Mouse (Mus musculus): ENCODE data around the gene St6galnac4. TPM values are rescaled to one million over a fixed set of nuclear protein-coding genes. Genes with fewer than 3 reads are reported as not detected.
A peak's percentile ranks its signal among the peaks of the same experiment; 100 is the strongest.

St6galnac4 gene
- polyA plus RNA-seq, 1 experiment from 2014 or later, result 18.9 TPM

DNA sequence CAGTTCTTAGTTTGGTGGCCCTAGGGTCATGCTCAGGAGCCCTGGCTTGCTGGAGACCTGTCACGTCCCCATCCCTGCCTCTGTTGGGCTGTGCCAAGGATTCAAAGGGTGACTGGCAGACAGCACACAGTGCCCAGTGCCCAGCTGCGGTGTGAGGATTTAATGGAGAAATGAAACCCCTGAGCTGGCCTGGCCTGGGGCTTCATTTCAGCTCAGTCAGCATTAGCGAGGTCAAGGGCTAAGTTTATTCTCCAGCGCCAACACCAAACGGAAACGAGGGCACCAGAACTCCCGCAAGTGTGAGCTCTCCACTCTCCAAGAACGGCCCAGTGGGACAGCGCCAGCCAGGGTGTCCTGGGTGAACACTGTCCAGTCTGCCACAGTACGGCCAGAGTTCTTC, 3.3 kb downstream of the St6galnac4 start:
- peaks cover 40% of the 10 kb centered on the region for H3K4me1 ChIP-seq
- no peak for ATAC-seq
- no peak overlapping the region for H3K9ac ChIP-seq
- peaks cover 29% of the 10 kb centered on the region for H3K36me3 ChIP-seq
- H3K9me3 ChIP-seq (replicated peaks), result no peaks in the 10 kb centered on the region
- H3K27me3 ChIP-seq (replicated peaks), result no peaks in the 10 kb centered on the region
- 0 out of 2 replicates have a peak overlapping the region, but pooled peaks have one; percentile 7 for H3K27ac ChIP-seq
- 82% methylated on average over 10 of the region's 10 CpGs for WGBS (ENCODE audit: insufficient replicate concordance)
- H3K4me2 ChIP-seq, result no peak overlapping the region
- no peak overlapping the region for H3K4me3 ChIP-seq

DNA sequence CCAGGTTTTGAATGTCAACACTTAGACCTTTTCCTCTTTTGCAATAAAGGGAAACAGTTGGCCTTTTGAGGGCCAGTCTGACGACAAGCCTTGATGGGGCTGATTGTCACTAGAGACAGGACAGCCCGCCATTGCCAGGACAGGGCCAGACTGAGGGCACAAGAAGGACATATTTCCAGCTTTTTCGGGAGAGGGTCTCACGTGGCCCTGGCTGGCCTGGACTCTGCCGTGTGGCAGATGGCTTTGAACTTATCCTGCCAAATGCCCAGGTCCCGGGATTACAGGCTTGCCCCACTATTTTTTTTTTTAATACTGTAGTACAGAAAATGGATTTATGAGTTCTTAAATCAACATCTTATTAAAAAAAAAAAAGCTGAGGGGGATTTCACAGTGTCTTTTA, 4.4 kb downstream of the St6galnac4 start:
- Histone ChIP-seq H3K4me2 (no peak overlapping the region), H3K9ac (no peak overlapping the region), H3K4me3 (no peak overlapping the region), H3K9me3 (replicated peaks) (no peaks in the 10 kb centered on the region), H3K27me3 (replicated peaks) (no peaks in the 10 kb centered on the region), H3K36me3 (peaks cover 34% of the 10 kb centered on the region), H3K4me1 (peaks cover 38% of the 10 kb centered on the region), H3K27ac (no peak overlapping the region)
- WGBS (ENCODE audit: insufficient replicate concordance), result 76% methylated on average over 6 of the region's 6 CpGs
- no peak for ATAC-seq

DNA sequence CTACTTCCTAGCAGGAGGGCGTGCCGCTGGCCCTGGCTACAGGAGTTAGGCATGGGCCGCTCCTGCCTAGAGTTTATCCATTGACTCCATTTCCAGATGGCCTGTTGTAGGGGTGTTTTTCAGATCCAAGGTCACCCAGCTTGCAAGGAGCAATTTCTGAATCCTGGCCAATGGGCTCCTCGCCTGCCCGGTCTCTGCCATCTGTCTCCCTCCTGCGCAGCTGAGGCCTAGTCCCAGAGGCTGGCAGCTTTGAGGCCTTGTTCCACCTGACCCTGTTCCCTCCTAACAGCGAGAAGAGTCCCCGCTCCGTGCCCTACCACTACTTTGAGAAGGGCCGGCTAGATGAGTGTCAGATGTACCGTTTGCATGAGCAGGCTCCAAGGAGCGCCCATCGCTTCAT, 9.8 kb downstream of the St6galnac4 start:
- Histone ChIP-seq H3K27me3 (replicated peaks) (no peaks in the 10 kb centered on the region), H3K9ac (no peak overlapping the region), H3K27ac (no peak overlapping the region), H3K36me3 (peaks cover 46% of the 10 kb centered on the region), H3K4me3 (no peak overlapping the region), H3K4me1 (peaks cover 13% of the 10 kb centered on the region), H3K9me3 (replicated peaks) (no peaks in the 10 kb centered on the region), H3K4me2 (no peak overlapping the region)
- no peak for ATAC-seq
- 89% methylated on average over 13 of the region's 13 CpGs for WGBS (ENCODE audit: insufficient replicate concordance)

DNA sequence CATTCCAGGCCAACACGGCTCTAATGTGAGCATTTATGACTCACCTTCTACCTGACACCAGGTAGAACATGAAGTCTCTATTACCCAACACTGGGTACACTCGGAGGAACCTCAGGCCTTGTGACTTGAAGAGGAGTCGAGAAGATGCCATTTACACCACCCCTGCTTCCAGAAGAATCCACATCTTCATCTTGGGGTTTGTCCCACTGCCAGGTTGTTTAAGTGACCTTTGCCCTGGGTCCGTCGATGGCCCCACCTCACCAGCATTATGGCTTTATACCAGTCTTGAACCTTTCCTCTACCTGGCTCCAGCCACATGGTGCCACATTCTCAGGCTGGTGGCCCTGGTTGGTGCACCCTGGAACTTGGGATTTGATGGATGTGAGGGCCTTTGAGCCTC, 10.4 kb downstream of the St6galnac4 start:
- 77% methylated on average over 5 of the region's 5 CpGs for WGBS (ENCODE audit: insufficient replicate concordance)

DNA sequence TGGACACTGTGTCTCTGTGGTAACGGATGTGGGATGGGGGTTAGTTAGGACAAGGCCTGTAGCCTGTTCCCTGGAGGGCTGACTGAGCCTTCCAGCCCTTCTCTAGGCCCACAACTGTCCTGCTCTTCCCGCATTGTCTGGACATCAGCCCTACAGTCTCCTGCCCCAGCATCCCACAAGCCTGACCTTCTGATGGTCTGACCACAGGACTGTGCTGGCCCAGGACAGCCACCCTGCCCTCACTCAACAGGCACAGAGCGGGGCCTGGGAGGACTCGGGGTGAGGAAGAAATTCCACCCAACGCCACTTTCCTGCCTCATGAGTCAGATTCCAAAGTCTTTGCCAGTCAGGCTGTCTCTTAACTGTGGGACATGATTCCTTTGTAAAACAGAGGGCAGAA, 10.8 kb downstream of the St6galnac4 start:
- Histone ChIP-seq H3K36me3 (peaks cover 44% of the 10 kb centered on the region), H3K4me1 (peaks cover 22% of the 10 kb centered on the region), H3K4me2 (no peak overlapping the region), H3K9me3 (replicated peaks) (no peaks in the 10 kb centered on the region), H3K4me3 (no peak overlapping the region), H3K27ac (no peak overlapping the region), H3K27me3 (replicated peaks) (no peaks in the 10 kb centered on the region), H3K9ac (no peak overlapping the region)
- 83% methylated on average over 5 of the region's 5 CpGs for WGBS (ENCODE audit: insufficient replicate concordance)
- ATAC-seq, result no peak

More for the DNA sequence above, 10.4 kb downstream of the St6galnac4 start:
- H3K27me3 ChIP-seq (replicated peaks), result no peaks in the 10 kb centered on the region
- peaks cover 46% of the 10 kb centered on the region for H3K36me3 ChIP-seq
- H3K4me2 ChIP-seq, result no peak overlapping the region
- H3K9ac ChIP-seq, result no peak overlapping the region
- no peak overlapping the region for H3K27ac ChIP-seq
- ATAC-seq, result no peak
- no peak overlapping the region for H3K4me3 ChIP-seq
- no peaks in the 10 kb centered on the region for H3K9me3 ChIP-seq (replicated peaks)
- H3K4me1 ChIP-seq, result peaks cover 18% of the 10 kb centered on the region

DNA sequence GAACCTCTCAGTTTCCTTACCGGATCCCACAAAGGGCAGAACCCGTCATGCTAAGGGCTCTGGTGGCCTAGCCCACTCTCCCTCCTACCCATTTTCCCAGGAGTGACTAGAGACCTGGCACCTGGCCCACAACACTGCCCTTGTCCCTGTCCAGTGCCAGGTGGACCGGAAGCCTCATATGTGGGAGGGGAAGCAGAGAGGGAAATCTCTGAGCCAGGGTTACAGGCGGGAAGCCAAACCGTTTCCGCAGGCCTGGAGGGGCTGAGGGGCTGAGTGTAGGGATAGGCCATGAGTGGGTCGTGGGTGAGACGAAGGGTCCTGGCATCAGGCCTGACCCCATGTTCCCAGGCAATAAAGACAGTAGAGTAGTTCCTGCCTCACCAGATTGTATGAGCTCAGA, 11.6 kb downstream of the St6galnac4 start:
- peaks cover 39% of the 10 kb centered on the region for H3K36me3 ChIP-seq
- H3K4me2 ChIP-seq, result no peak overlapping the region
- WGBS (ENCODE audit: insufficient replicate concordance), result 76% methylated on average over 8 of the region's 8 CpGs

DNA sequence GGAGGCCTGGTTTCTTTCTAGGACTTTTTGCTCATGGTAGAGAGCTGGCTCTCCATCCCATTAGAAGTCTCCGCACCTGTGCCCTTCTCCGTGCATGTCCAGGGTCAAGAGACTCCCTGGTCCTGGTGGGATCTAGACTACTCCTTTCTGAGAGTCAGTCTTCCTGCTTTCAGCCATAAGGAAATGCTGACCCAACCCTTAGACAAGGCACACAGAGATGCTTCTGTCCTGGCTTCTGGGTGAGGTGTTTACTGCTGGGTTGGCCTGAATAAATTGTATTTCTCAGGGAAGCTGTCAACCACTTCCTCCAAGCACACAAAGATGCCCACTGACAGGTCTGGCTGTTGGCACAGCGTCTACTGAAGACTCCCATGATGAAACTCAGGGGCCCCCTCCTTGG, 12.5 kb downstream of the St6galnac4 start, which contains the start of gene St6galnac6:
TSS of gene St6galnac6 (plus strand) at position 301 of the 400 bp plus-strand sequence.
- H3K27ac ChIP-seq, result no peak within 1 kb of the TSS
- WGBS (ENCODE audit: insufficient replicate concordance), result 78% methylated on average over 3 of the region's 3 CpGs

More for the DNA sequence above, 11.6 kb downstream of the St6galnac4 start:
- Histone ChIP-seq H3K27ac (no peak overlapping the region), H3K9ac (0 out of 2 replicates have a peak overlapping the region, but pooled peaks have one; percentile 17), H3K4me1 (peaks cover 22% of the 10 kb centered on the region), H3K4me3 (no peak overlapping the region), H3K9me3 (replicated peaks) (no peaks in the 10 kb centered on the region), H3K27me3 (replicated peaks) (no peaks in the 10 kb centered on the region)
- ATAC-seq, result no peak

DNA sequence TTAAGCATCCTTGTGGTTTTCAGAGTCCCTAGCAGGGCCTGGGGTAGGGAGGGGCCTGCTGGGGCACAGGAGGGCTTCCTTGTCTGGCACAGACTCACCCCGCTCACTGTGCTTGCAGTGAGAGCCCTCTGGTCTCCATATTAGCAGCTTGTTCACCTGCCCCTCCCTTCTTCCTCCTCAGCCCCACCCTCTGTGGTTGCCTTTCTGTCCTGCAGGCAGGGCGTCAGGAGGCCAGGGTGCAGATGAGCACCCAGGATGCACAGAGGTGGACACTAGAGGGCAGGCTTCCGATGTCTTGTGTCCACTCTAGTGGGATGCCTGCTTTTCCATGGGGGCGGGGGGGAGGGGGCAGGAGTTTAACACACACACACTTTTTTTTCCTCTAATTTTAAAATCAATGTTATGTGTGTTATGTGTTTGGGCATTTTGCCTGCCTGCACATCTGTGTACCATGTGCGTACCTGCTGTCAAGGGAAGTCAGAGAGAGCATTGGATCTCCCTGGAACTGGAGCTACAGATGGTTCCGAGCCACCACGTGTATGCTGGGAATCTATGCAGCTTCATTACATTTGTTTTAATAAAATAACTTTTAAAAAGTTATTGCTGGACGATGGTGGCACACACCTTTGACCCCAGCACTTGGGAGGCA, 14.6 kb downstream of the St6galnac4 start:
- no peak overlapping the region for H3K4me3 ChIP-seq
- peak overlapping the region; percentile 66 for H3K4me2 ChIP-seq
- H3K4me1 ChIP-seq, result peaks cover 43% of the 10 kb centered on the region
- H3K9ac ChIP-seq, result peak overlapping the region; percentile 46; the same call in 1 of the 2 replicates
- H3K27me3 ChIP-seq (replicated peaks), result no peaks in the 10 kb centered on the region
- peaks cover 20% of the 10 kb centered on the region for H3K36me3 ChIP-seq
- no peaks in the 10 kb centered on the region for H3K9me3 ChIP-seq (replicated peaks)
- ATAC-seq, result peak; percentile 75
- H3K27ac ChIP-seq, result no peak overlapping the region; the same call in none of the 2 replicates
- 35% methylated on average over 8 of the region's 8 CpGs for WGBS (ENCODE audit: insufficient replicate concordance)

More for the DNA sequence above, 12.5 kb downstream of the St6galnac4 start, which contains the start of gene St6galnac6:
- no peak for ATAC-seq
- no peaks in the 10 kb centered on the region for H3K9me3 ChIP-seq (replicated peaks)
- peaks cover 32% of the 10 kb centered on the region for H3K36me3 ChIP-seq
- H3K27me3 ChIP-seq (replicated peaks), result no peaks in the 10 kb centered on the region
- H3K4me1 ChIP-seq, result peaks cover 26% of the 10 kb centered on the region
- no peak within 1 kb of the TSS for H3K4me2 ChIP-seq
- H3K4me3 ChIP-seq, result no peak within 1 kb of the TSS
- H3K9ac ChIP-seq, result 0 out of 2 replicates have a peak within 1 kb of the TSS, but pooled peaks have one; percentile 17

DNA sequence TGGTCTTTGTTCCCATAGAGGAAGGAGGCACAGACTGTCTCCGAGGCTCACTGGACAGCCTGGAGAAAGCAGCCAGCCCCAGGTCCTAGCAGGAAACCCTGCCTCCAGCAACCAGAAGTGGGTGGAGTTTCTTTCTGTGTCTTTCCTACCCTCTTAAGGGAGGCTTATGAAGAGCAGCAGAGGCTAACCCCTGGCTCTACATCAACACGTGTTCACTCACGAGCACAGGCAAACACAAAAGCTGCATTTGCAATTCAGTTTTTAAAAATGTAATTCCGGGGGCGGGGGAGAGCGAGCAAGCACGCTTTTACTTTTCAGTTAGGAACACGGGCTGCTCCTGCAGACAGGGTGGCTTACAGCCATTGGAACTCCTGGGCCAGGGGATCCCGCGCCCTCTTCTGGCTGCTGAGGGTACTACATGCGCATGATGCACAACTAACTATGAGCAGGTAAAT, 15.7 kb downstream of the St6galnac4 start:
- 1% methylated on average over 11 of the region's 11 CpGs for WGBS (ENCODE audit: insufficient replicate concordance)
- H3K36me3 ChIP-seq, result peaks cover 9% of the 10 kb centered on the region
- peak; percentile 57 for ATAC-seq

DNA sequence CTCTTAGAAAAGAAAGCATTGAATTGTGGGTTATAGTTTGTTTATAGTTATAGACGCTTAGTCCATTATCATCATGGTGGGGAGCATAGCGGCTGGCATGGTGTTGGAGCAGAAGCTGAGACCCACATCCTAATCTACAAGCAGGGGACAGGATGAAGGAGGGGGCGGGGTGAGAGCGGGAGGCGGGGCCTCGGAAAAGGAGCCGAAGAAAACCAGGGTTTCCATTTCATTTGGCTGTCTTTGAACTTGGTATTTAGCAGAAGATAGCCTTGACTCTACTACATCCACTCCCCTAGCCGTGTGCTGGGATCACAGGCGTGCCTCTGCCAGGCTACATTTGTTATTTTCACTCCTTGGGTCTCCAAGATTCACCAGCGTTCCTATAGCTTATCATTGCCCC, 17.7 kb downstream of the St6galnac4 start:
- no peak overlapping the region for H3K27ac ChIP-seq
- H3K9ac ChIP-seq, result no peak overlapping the region; the same call in 1 of the 2 replicates
- H3K4me3 ChIP-seq, result peak overlapping the region; percentile 25; the same call in 1 of the 2 replicates
- 25% methylated on average over 10 of the region's 10 CpGs for WGBS (ENCODE audit: insufficient replicate concordance)
- peak overlapping the region; percentile 50 for H3K4me2 ChIP-seq
- peaks cover 74% of the 10 kb centered on the region for H3K4me1 ChIP-seq
- ATAC-seq, result no peak
- no peaks in the 10 kb centered on the region for H3K9me3 ChIP-seq (replicated peaks)
- peaks cover 4% of the 10 kb centered on the region; the same call in 1 of the 2 replicates for H3K36me3 ChIP-seq
- no peaks in the 10 kb centered on the region for H3K27me3 ChIP-seq (replicated peaks)

More for the DNA sequence above, 15.7 kb downstream of the St6galnac4 start:
- Histone ChIP-seq H3K27me3 (replicated peaks) (no peaks in the 10 kb centered on the region), H3K27ac (peak overlapping the region; percentile 5; the same call in 1 of the 2 replicates), H3K9me3 (replicated peaks) (no peaks in the 10 kb centered on the region), H3K4me3 (peak overlapping the region; percentile 46), H3K9ac (peak overlapping the region; percentile 52), H3K4me1 (peaks cover 53% of the 10 kb centered on the region), H3K4me2 (peak overlapping the region; percentile 66)

DNA sequence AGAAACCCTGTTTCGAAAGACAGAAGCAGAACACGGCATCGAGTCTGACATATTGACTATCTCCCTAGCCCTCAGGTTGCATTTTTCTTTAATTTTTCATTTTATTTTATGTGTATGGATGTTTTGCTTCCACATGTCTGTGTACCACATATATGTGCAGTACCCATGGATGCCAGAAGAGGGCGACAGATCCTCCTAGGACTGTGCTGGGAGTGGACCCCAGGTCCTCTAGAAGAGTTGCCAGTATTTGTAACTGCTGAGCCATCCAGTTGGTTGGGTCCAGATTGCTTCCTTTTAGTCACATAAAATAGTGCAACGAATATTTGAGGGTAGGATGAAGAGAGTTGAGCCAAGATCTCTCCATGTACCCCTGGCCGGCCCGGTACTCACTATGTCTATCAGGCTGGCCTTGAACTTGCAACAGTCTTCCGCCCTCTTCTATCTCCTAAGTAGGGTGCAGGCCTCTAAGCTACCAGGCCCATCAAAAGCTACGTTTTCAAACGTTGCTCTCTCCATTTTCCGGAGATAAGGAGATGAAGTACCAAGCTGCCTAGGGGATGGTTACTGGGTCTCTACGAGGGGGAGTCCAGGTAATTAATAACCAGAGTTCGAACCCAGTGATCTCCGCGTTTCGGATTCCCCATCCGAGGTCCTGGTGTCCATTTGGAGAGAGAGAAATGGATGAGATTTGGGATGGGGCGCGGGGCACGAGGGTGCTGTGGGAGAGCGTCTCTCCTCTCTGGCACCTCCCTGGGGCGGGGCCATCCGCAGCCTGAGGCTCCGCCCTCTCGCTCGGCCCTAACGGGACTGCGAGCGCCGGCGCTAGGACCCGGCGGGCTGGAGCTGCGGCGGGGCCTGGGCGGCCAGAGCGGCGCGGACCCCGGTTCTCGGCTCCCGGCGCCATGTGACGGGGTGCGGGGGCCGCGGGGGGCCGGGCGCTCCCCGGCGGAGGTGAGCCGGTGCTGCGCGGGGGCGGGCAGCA, 19.6 kb downstream of the St6galnac4 start:
- WGBS (ENCODE audit: insufficient replicate concordance), result 10% methylated on average over 52 of the region's 55 CpGs
- Histone ChIP-seq H3K9me3 (replicated peaks) (no peaks in the 10 kb centered on the region), H3K4me2 (peak overlapping the region; percentile 98), H3K4me3 (peak overlapping the region; percentile 73), H3K27me3 (replicated peaks) (no peaks in the 10 kb centered on the region), H3K4me1 (peaks cover 82% of the 10 kb centered on the region), H3K27ac (peak overlapping the region; percentile 83), H3K36me3 (no peaks in the 10 kb centered on the region), H3K9ac (peak overlapping the region; percentile 77)
- ATAC-seq, result peak; percentile 76

All from liver, embryonic 12.5 days (tissue).